Mouse (Mus musculus) megakaryocyte, embryonic 14.5 days (primary cell): ENCODE results near the gene Wipf1.

Experiments used
- FLI1 ChIP-seq: IDR thresholded peaks from 2 replicates; pipeline ENCODE4 v1.6.1; 2012; ENCODE audit warnings: low read length, inconsistent platforms, mixed read lengths
- GATA1 ChIP-seq: IDR thresholded peaks from 3 replicates; pipeline ENCODE4 v1.6.1; 2012; ENCODE audit warnings: mixed read lengths, low read length, inconsistent platforms, borderline replicate concordance

DNA sequence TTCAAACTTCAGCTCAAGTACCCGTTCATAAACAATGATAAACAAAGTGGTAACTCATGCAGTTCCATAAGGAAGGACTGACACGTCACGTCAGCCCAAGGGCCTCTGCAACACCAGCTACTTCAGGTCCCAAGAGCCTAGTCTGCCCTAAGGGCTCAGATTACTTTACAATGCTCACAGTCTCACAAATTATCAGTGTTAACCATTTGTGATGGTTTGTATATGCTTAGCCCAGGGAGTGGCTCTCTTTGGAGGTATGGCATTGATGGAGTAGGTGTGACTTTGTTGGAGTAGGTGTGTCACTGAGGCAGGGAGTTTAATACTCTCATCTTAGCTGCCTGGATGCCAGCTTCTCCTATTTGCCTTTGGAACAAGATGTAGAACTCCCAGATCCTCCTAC lies 32.0 kb downstream of the Wipf1 start:
- TF ChIP-seq FLI1 (no peak), GATA1 (no peak)
